Mouse (Mus musculus) thymus, adult 2 months (tissue): Measurements from ENCODE around the gene Rufy2. TPM values are rescaled to one million over a fixed set of nuclear protein-coding genes. Genes with fewer than 3 reads are reported as not detected.
A peak's percentile ranks its signal among the peaks of the same experiment; 100 is the strongest.

Source experiments
- DNase-seq: peaks from one replicate; pipeline ENCODE4 v3.0.0; 2021
- H3K27ac ChIP-seq: fragments of 200-500 bp; 2 replicates; pipeline ENCODE4 v1.5.1; 2012; ENCODE audit warnings: low read length, control low read depth; ENCODE audit not compliant: control insufficient read depth, insufficient read depth
- H3K27me3 ChIP-seq: fragments of 200-500 bp; 2 replicates; pipeline ENCODE4 v1.6.1; 2012; ENCODE audit warnings: mild to moderate bottlenecking, low read length, moderate library complexity, mixed read lengths; ENCODE audit not compliant: control insufficient read depth, insufficient read depth
- H3K36me3 ChIP-seq: fragments of 200-500 bp; 2 replicates; pipeline ENCODE4 v1.6.1; 2012; ENCODE audit warnings: mild to moderate bottlenecking, low read length, moderate library complexity; ENCODE audit not compliant: control insufficient read depth, insufficient read depth
- H3K4me1 ChIP-seq: fragments of 200-500 bp; replicated peaks from 2 replicates; pipeline ENCODE4 v1.6.1; 2012; ENCODE audit warnings: low read length; ENCODE audit not compliant: control insufficient read depth, insufficient read depth
- H3K4me3 ChIP-seq: fragments of 200-500 bp; 2 replicates; pipeline ENCODE4 v1.5.1; 2012; ENCODE audit warnings: mild to moderate bottlenecking, low read length, control low read depth, moderate library complexity; ENCODE audit not compliant: control insufficient read depth, insufficient read depth
- CTCF ChIP-seq: fragments of 200-500 bp; IDR thresholded peaks from 2 replicates; pipeline ENCODE4 v1.5.1; 2012; ENCODE audit warnings: mild to moderate bottlenecking, control low read depth, low read length, moderate library complexity, borderline replicate concordance; ENCODE audit not compliant: control insufficient read depth, poor library complexity, insufficient read depth; ENCODE audit errors: extremely low read depth
- POLR2A ChIP-seq: fragments of 200-500 bp; IDR thresholded peaks from 2 replicates; pipeline ENCODE4 v1.6.1; 2012; ENCODE audit warnings: mild to moderate bottlenecking, low read length, control low read depth, moderate library complexity; ENCODE audit not compliant: control insufficient read depth, poor library complexity, insufficient read depth; ENCODE audit errors: extremely low read depth
- WGBS: fragments of 180-500 bp; shearing (Covaris S2); methylation state at CpG from one replicate; pipeline ENCODE4 v1.1.7; 2018; 5-methylcytosine and 5-hydroxymethylcytosine counted together
- polyA plus RNA-seq: library from polyadenylated mRNA; depleted of rRNA; stranded (reverse); fragments of >200 nt; gene quantifications from 2 replicates; pipeline ENCODE4 v1.2.3, GENCODE M21; 2012

Rufy2 gene
- polyA plus RNA-seq, 1 experiment: 7.5 TPM

- 95% methylated on average over 7 of the region's 7 CpGs for WGBS
- Histone ChIP-seq H3K27ac (no peak overlapping the region), H3K4me1 (no peaks in the 10 kb centered on the region), H3K27me3 (no peaks in the 10 kb centered on the region), H3K4me3 (no peak overlapping the region), H3K36me3 (peaks cover 42% of the 10 kb centered on the region; the same call in 1 of the 2 replicates)
- DNase-seq: no peak
- no peak for TF ChIP-seq CTCF
- TF ChIP-seq POLR2A: no peak
Measured at GRCm38 (mm10) chr10:62963956-62964355, 16.1 kb upstream of the Rufy2 start.

- Histone ChIP-seq H3K4me3 (no peak overlapping the region), H3K27ac (no peak overlapping the region), H3K36me3 (peaks cover 31% of the 10 kb centered on the region; the same call in 1 of the 2 replicates), H3K27me3 (no peaks in the 10 kb centered on the region), H3K4me1 (no peaks in the 10 kb centered on the region)
- no peak for DNase-seq
- 96% methylated on average over 11 of the region's 11 CpGs for WGBS
- no peak for TF ChIP-seq POLR2A
- TF ChIP-seq CTCF: no peak
Measured at GRCm38 (mm10) chr10:62965796-62966195, 14.2 kb upstream of the Rufy2 start.

GRCm38 (mm10) chr10:62966291-62966690 is 13.7 kb upstream of the Rufy2 start:
- DNase-seq: no peak
- no peak for TF ChIP-seq POLR2A
- TF ChIP-seq CTCF: no peak
- H3K4me3 ChIP-seq: no peak overlapping the region
- no peaks in the 10 kb centered on the region for H3K4me1 ChIP-seq
- peaks cover 26% of the 10 kb centered on the region; the same call in 1 of the 2 replicates for H3K36me3 ChIP-seq
- no peak overlapping the region for H3K27ac ChIP-seq
- WGBS: 94% methylated on average over 15 of the region's 15 CpGs
- no peaks in the 10 kb centered on the region for H3K27me3 ChIP-seq

- TF ChIP-seq CTCF (no peak), POLR2A (no peak)
- H3K4me1 ChIP-seq: no peaks in the 10 kb centered on the region
- H3K4me3 ChIP-seq: no peak overlapping the region
- H3K27me3 ChIP-seq: no peaks in the 10 kb centered on the region
- 95% methylated on average over 16 of the region's 16 CpGs for WGBS
- no peak for DNase-seq
- peaks cover 1% of the 10 kb centered on the region; the same call in 1 of the 2 replicates for H3K36me3 ChIP-seq
- H3K27ac ChIP-seq: no peak overlapping the region
Measured at GRCm38 (mm10) chr10:62971821-62972220, 8.2 kb upstream of the Rufy2 start.

GRCm38 (mm10) chr10:62979667-62980038 is 370 bp upstream of the Rufy2 start:
- H3K4me3 ChIP-seq: 0 out of 2 replicates have a peak overlapping the region, but pooled peaks have one; percentile 12
- peaks cover 19% of the 10 kb centered on the region for H3K4me1 ChIP-seq
- no peak for DNase-seq
- no peaks in the 10 kb centered on the region for H3K36me3 ChIP-seq
- H3K27me3 ChIP-seq: no peaks in the 10 kb centered on the region
- no peak for TF ChIP-seq CTCF
- 0 out of 2 replicates have a peak, but pooled peaks have one; percentile 8 for TF ChIP-seq POLR2A
- no peak overlapping the region for H3K27ac ChIP-seq
- WGBS: 22% methylated on average over 10 of the region's 10 CpGs

- H3K36me3 ChIP-seq: no peaks in the 10 kb centered on the region; the same call in 1 of the 2 replicates
- peak; percentile 59 for DNase-seq
- H3K4me3 ChIP-seq: peak overlapping the region; percentile 21
- WGBS: 34% methylated on average over 11 of the region's 11 CpGs
- peaks cover 24% of the 10 kb centered on the region for H3K4me1 ChIP-seq
- H3K27me3 ChIP-seq: no peaks in the 10 kb centered on the region
- H3K27ac ChIP-seq: peak overlapping the region; percentile 89
- TF ChIP-seq CTCF (no peak), POLR2A (no peak)
Measured at GRCm38 (mm10) chr10:62984072-62984471, 4.0 kb downstream of the Rufy2 start.

- no peak for TF ChIP-seq POLR2A
- no peak for TF ChIP-seq CTCF
- H3K4me3 ChIP-seq: peak overlapping the region; percentile 21
- DNase-seq: peak; percentile 7
- 68% methylated on average over 6 of the region's 6 CpGs for WGBS
- H3K27ac ChIP-seq: peak overlapping the region; percentile 89
- no peaks in the 10 kb centered on the region; the same call in 1 of the 2 replicates for H3K36me3 ChIP-seq
- no peaks in the 10 kb centered on the region for H3K27me3 ChIP-seq
- peaks cover 24% of the 10 kb centered on the region for H3K4me1 ChIP-seq
Measured at GRCm38 (mm10) chr10:62984495-62984894, 4.5 kb downstream of the Rufy2 start.
